Mouse (Mus musculus) forebrain, embryonic 15.5 days (tissue): ENCODE results near the gene Mill2. TPM values are rescaled to one million over a fixed set of nuclear protein-coding genes. Genes with fewer than 3 reads are reported as not detected.
A peak's percentile ranks its signal among the peaks of the same experiment; 100 is the strongest.

Experiments used
- ATAC-seq: fragments of 200-750 bp; cut with Nextera tagmentation; replicated peaks from 2 replicates; pipeline ENCODE4 v1.8.0; 2017; ENCODE audit warnings: mild to moderate bottlenecking, moderate TSS enrichment, moderate library complexity
- H3K27ac ChIP-seq: fragments of 300-500 bp; sonication (generic); replicated peaks from 2 replicates; pipeline ENCODE4 v1.5.1; 2015; ENCODE audit warnings: mild to moderate bottlenecking, inconsistent platforms
- H3K27me3 ChIP-seq: fragments of 300-500 bp; sonication (generic); 2 replicates; pipeline ENCODE4 v1.6.1; 2015; ENCODE audit warnings: inconsistent platforms
- H3K36me3 ChIP-seq: fragments of 300-500 bp; sonication (generic); 2 replicates; pipeline ENCODE4 v1.6.1; 2015; ENCODE audit warnings: mild to moderate bottlenecking, inconsistent platforms
- H3K4me1 ChIP-seq: fragments of 300-500 bp; sonication (generic); 2 replicates; pipeline ENCODE4 v1.6.1; 2015; ENCODE audit warnings: inconsistent platforms
- H3K4me2 ChIP-seq: fragments of 300-500 bp; sonication (generic); replicated peaks from 2 replicates; pipeline ENCODE4 v1.6.1; 2015; ENCODE audit warnings: mild to moderate bottlenecking, inconsistent platforms
- H3K4me3 ChIP-seq: fragments of 300-500 bp; sonication (generic); 2 replicates; pipeline ENCODE4 v1.5.1; 2015; ENCODE audit warnings: mild to moderate bottlenecking, inconsistent platforms
- H3K9ac ChIP-seq: fragments of 300-500 bp; sonication (generic); replicated peaks from 2 replicates; pipeline ENCODE4 v1.6.1; 2015; ENCODE audit warnings: mild to moderate bottlenecking, inconsistent platforms
- H3K9me3 ChIP-seq: fragments of 300-500 bp; sonication (generic); 2 replicates; pipeline ENCODE4 v1.6.1; 2016; ENCODE audit warnings: inconsistent platforms
- WGBS: fragments of 180-500 bp; shearing (Covaris S2); methylation state at CpG from one replicate; pipeline ENCODE4 v1.1.7; 2015; ENCODE audit warnings: mixed read lengths; 5-methylcytosine and 5-hydroxymethylcytosine counted together
- polyA plus RNA-seq: library from polyadenylated mRNA; unstranded; fragments of >200 nt; fragmentation: Nextera tagmentation; extraction: Ambion mirVana; gene quantifications from 2 replicates; pipeline ENCODE4 v1.2.1, GENCODE M21; 2015

The Mill2 gene
- polyA plus RNA-seq, 1 experiment from 2014 or later, result 0.13 TPM

DNA sequence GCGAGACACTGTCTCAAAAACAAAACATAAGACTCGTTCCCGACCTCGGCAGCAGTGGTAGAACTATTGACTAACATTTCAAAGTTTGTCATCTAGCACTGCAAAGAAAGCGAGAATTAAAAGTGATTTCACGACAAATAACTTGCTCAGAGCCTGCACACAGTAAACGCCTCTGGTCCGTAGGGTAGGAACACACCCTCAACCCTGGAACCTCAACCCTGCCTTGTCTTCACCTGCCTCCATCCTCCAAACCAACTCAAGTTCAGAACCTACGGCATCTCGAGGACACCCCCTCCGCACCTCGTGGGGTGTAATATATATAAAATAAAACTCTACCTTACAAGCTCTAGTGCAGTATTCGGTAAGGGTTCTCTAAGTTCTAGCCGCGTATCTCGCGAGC, 70.0 kb downstream of the Mill2 start:
- H3K9ac ChIP-seq, result peak overlapping the region; percentile 48
- no peaks in the 10 kb centered on the region for H3K27me3 ChIP-seq
- H3K4me2 ChIP-seq, result peak overlapping the region; percentile 54
- ATAC-seq, result no peak; the same call in 1 of the 2 replicates
- peak overlapping the region; percentile 70 for H3K4me3 ChIP-seq
- H3K9me3 ChIP-seq, result no peaks in the 10 kb centered on the region
- H3K4me1 ChIP-seq, result peaks cover 19% of the 10 kb centered on the region
- H3K36me3 ChIP-seq, result no peaks in the 10 kb centered on the region; the same call in 1 of the 2 replicates
- no peak overlapping the region for H3K27ac ChIP-seq
- WGBS, result 6% methylated on average over 17 of the region's 17 CpGs

GRCm38 (mm10) chr7:18910241-18910831, 70.6 kb downstream of the Mill2 start, which contains the start of gene Ccdc61:
Gene Ccdc61, minus strand, starts transcription at chr7:18910415.
- Histone ChIP-seq H3K4me1 (peaks cover 19% of the 10 kb centered on the region), H3K36me3 (no peaks in the 10 kb centered on the region; the same call in 1 of the 2 replicates), H3K9me3 (no peaks in the 10 kb centered on the region), H3K9ac (peak within 1 kb of the TSS; percentile 48), H3K4me3 (peak within 1 kb of the TSS; percentile 70), H3K4me2 (peak within 1 kb of the TSS; percentile 63), H3K27me3 (no peaks in the 10 kb centered on the region), H3K27ac (peak within 1 kb of the TSS; percentile 38; the same call in 1 of the 2 replicates)
- WGBS, result under 1% methylated on average over 33 of the region's 33 CpGs
- ATAC-seq, result peak; percentile 99

Other genes starting within 250 kb of the Mill2 start
- not detected in 2 replicates for gene Psg23, start 223.5 kb upstream of the Mill2 start, polyA plus RNA-seq
- not detected in 2 replicates for gene Psg21, start 183.2 kb upstream of the Mill2 start, polyA plus RNA-seq
- not detected in 2 replicates for gene Psg20, start 153.8 kb upstream of the Mill2 start, polyA plus RNA-seq
- not detected in 2 replicates for gene Psg22, start 121.9 kb upstream of the Mill2 start, polyA plus RNA-seq
- not detected in 2 replicates for gene Psg19, start 41.4 kb upstream of the Mill2 start, polyA plus RNA-seq
- not detected in 2 replicates for gene Psg17, start 18.4 kb upstream of the Mill2 start, polyA plus RNA-seq
- gene Pglyrp1, start 31.4 kb downstream of the Mill2 start, polyA plus RNA-seq, result 18.2 and 19.2 TPM in 2 replicates
- 26.5 and 27.9 TPM in 2 replicates for gene Ccdc61, start 70.4 kb downstream of the Mill2 start, polyA plus RNA-seq
- 17.6 and 18.0 TPM in 2 replicates for gene Nova2, start 85.9 kb downstream of the Mill2 start, polyA plus RNA-seq
- gene Nanos2, start 147.4 kb downstream of the Mill2 start, polyA plus RNA-seq, result 0.60 and 1.2 TPM in 2 replicates
- gene Mypop, start 151.3 kb downstream of the Mill2 start, polyA plus RNA-seq, result 4.4 and 5.5 TPM in 2 replicates
- gene Irf2bp1, start 164.1 kb downstream of the Mill2 start, polyA plus RNA-seq, result 35.4 and 36.7 TPM in 2 replicates
- gene Foxa3, start 183.6 kb downstream of the Mill2 start, polyA plus RNA-seq, result 0.18 TPM in 1 of 2 replicates, not detected in the other
- 34.8 and 35.4 TPM in 2 replicates for gene Sympk, start 184.4 kb downstream of the Mill2 start, polyA plus RNA-seq
- not detected in 2 replicates for gene Rsph6a, start 214.7 kb downstream of the Mill2 start, polyA plus RNA-seq
- 32.0 and 35.1 TPM in 2 replicates for gene Dmwd, start 236.3 kb downstream of the Mill2 start, polyA plus RNA-seq
- gene Dmpk, start 243.9 kb downstream of the Mill2 start, polyA plus RNA-seq, result 8.8 and 11.2 TPM in 2 replicates